8 mouse cellular contexts compared by ENCODE assay signal in the genomic region with DNA sequence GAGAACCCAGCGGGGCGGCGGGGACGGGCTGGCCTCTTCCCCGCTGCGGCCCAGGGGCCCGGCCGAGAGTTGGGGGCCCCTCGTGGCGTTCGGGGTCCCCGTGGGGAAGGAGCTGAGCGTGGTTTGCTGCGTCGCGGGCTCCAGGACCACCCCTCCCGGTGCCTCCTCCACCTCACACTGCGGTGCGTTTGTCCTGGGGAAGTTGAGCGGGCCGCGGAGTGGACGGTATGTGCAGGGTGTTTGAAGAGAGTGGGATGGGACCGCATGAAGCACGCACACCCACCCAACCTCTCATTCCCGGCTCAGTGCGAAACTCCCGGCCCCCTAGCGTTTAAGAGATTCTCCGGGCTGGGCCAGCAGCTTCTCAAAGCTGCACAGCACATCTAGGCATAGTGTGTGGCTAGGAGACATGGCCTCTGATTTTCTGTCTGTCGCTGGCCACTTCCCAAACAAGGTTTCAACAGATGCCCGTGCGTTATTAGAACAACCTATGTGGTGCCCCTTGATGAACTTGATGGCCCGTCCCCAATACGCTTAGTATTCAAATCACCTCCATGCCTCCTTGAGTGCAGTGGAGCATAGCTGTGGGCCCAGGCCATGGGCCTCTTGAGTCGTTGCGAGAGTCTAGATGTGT. TPM values are rescaled to one million over a fixed set of nuclear protein-coding genes. Genes with fewer than 3 reads are reported as not detected.
DNase-seq lines count a peak whose midpoint lies in the region; ATAC-seq lines count a peak whose summit lies in the region.

No protein-coding gene starts in this region.

- no peaks in the 10 kb centered on the region for H3K36me3 ChIP-seq in hindbrain, embryonic 13.5 days

- no peaks in the 10 kb centered on the region for H3K9me3 ChIP-seq in hindbrain, embryonic 13.5 days

- H3K4me3 ChIP-seq in hindbrain, embryonic 13.5 days = peak overlapping the region; percentile 78

- 0 out of 2 replicates have a peak, but pooled peaks cover 8% of the 10 kb centered on the region for H3K27me3 ChIP-seq in hindbrain, embryonic 13.5 days

- H3K27ac ChIP-seq in hindbrain, embryonic 13.5 days = peak overlapping the region; percentile 66; the same call in 1 of the 2 replicates

- peak; percentile 79 for ATAC-seq in hindbrain, embryonic 13.5 days (ENCODE audit: low FRiP score)

- DNase-seq in NIH3T3 (ENCODE audit: low read depth) = peak; percentile 82
- DNase-seq in cerebellum, adult 9-10 months = peak; percentile 15
- peak; percentile 35 to 36 for DNase-seq in frontal cortex, postnatal 25 days (ENCODE audit: low spot score in 2 of 2)
- DNase-seq in layer of hippocampus, postnatal 36 days = peak; percentile 52 to 58
- peak; percentile 78 for DNase-seq in lung, postnatal 14 days
- peak; percentile 78 for DNase-seq in ovary, postnatal 36 days (ENCODE audit: low spot score)
- peak; percentile 79 for DNase-seq in thymus, postnatal 4 days

- WGBS in hindbrain, embryonic 13.5 days = 2% methylated on average over 30 of the region's 37 CpGs

- peaks cover 28% of the 10 kb centered on the region for H3K4me1 ChIP-seq in hindbrain, embryonic 13.5 days (replicated peaks)

- peak overlapping the region; percentile 90 for H3K9ac ChIP-seq in hindbrain, embryonic 13.5 days

- peak overlapping the region; percentile 93 for H3K4me2 ChIP-seq in hindbrain, embryonic 13.5 days

RNA-seq across cellular contexts. Expression of gene Smco4, which starts 0.8 kb away (rescaled TPM):
- polyA plus RNA-seq in hindbrain, embryonic 13.5 days (2015; fragmentation: Nextera tagmentation; extraction: Ambion mirVana) = 0.50 and 1.0 TPM in 2 replicates
- 1 to 10 TPM; 5.7 to 8.0 TPM for total RNA-seq in layer of hippocampus, postnatal 36 days (2021)

Comparison
In these comparisons a context has a peak if more than half of its experiments do, and no peak if none do; other contexts are left out.
1. Peak in every context shown above with its lines: DNase-seq, ATAC-seq, H3K4me3 ChIP-seq and H3K27ac ChIP-seq.
2. DNase-seq: peak in every context shown above with its lines; median percentile 82 in NIH3T3; 79 in thymus, postnatal 4 days; 78 in lung, postnatal 14 days; 78 in ovary, postnatal 36 days; 55 in layer of hippocampus, postnatal 36 days; 36 in frontal cortex, postnatal 25 days; 15 in cerebellum, adult 9-10 months.